Mouse (Mus musculus) adrenal gland, postnatal 4 days (tissue): ENCODE data around the gene Sva. TPM values are rescaled to one million over a fixed set of nuclear protein-coding genes. Genes with fewer than 3 reads are reported as not detected.

Source experiments
- DNase-seq, 2 experiments: peaks; one replicate each; pipeline ENCODE4 v3.0.0; 2021 to 2022; ENCODE audit warnings: low spot score in 2 of 2, mixed read lengths in 2 of 2
- long read RNA-seq, 2 experiments: library from polyadenylated mRNA; stranded (forward); transcript quantifications; one replicate each; pipeline ENCODE4 v2.0.0; 2021
- total RNA-seq, 2 experiments: library from RNA; stranded (reverse); gene quantifications; 2 replicates each; pipeline ENCODE4 v1.2.3; 2021

The Sva gene
- not detected for total RNA-seq
- long read RNA-seq, experiment 1 = 0 reads
- long read RNA-seq, experiment 2 = 0 reads

GRCm38 (mm10) chr6:42038094-42038493, at the start of gene Sva:
Gene Sva, plus strand, starts transcription at chr6:42038394.
- no peak for DNase-seq

Other genes with a start within 250 kb of the Sva start
- gene Pip, start 190.9 kb upstream of the Sva start, total RNA-seq = not detected
- not detected for gene Sval2, start 185.4 kb upstream of the Sva start, total RNA-seq
- gene Sval1, start 86.8 kb upstream of the Sva start, total RNA-seq = not detected
- not detected for gene Sval3, start 70.3 kb upstream of the Sva start, total RNA-seq
- not detected for gene Tas2r139, start 102.5 kb downstream of the Sva start, total RNA-seq
- gene Tas2r144, start 176.9 kb downstream of the Sva start, total RNA-seq = not detected
- gene Gstk1, start 207.5 kb downstream of the Sva start, total RNA-seq = 10 to 100 TPM; 75.2 to 77.9 TPM
- gene Tmem139, start 223.6 kb downstream of the Sva start, total RNA-seq = 1 to 10 TPM in 1 of 2 experiments, under 1 TPM in 1; 0.37 to 1.7 TPM
- 10 to 100 TPM; 52.4 to 61.4 TPM for gene Casp2, start 226.6 kb downstream of the Sva start, total RNA-seq
- 1 to 10 TPM; 1.5 to 2.6 TPM for gene Clcn1, start 248.3 kb downstream of the Sva start, total RNA-seq